Mouse (Mus musculus) 3134 (cell line): ENCODE measurements at regions not wholly inside any gene's neighbourhood (a gene's known extent, or its start where the extent isn't known, plus 50 kb on each side); places are given as distances from the start of the nearest gene placed in this dataset.

ENCODE experiments used
- DNase-seq: peaks from one replicate; pipeline ENCODE4 v3.0.0-alpha.2; 2011; ENCODE audit warnings: low spot score; ENCODE audit not compliant: insufficient read length; ENCODE audit errors: extremely low read depth

DNA sequence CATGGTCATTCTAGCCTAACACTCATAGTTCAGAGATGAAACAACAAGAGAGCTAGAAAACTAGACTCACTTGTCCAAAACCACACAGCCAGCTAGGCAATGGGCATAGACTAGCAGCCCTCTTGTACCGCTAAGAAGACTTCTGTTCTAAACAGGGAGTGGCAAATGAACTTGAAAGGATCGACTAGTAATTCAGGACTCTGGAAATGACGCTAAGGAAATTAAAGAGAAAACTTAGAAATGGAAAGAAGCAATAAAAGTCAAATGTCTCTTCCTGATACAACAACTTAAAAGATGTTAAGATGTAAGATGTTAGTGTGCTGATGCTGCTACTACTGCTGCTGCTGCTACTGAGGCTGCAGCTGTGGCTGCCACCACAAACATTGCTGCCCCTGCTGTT lies 293.7 kb upstream of the 4930412O13Rik start:
- DNase-seq: no peak

GRCm38 (mm10) chr2:9589200-9589599 lies 291.9 kb upstream of the 4930412O13Rik start:
- DNase-seq: no peak

DNA sequence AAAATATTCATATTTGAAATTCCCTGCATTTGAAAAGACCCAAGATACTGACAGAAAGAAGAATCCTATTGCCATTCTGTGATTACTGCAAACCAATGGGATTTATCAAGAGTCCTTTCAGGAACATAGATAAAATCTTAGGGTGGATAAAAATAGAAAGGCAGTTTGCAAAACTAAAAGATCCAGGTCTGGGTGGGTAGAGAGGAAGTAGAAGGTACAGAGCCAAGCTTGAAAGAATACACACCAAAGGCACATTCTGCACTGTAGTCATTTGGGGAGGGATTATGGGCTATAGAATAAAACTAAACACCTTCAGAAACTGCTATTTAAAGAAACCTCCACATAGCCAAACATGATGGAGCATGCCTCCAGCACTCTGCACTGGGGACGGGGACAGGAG lies 288.5 kb upstream of the 4930412O13Rik start:
- DNase-seq: no peak

DNA sequence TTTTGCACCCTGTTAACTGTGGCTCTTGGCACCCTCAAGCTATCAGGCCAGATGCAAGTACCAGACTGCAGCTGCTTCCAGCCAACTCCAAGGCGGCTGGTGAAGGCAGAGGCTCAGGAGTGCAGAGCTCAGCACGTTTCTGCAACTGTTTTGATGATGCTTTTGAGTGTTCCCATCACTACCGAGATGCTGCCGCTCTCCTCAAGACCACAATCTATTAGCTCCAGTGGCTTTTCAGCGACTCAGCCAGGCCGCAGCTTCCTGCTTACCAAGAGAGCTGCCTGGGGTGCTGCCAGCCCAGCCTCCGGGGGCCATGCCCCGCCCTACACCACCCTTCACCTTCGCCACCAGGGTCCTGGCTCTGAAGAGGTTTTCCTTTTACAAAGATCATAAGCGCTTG lies 287.1 kb upstream of the 4930412O13Rik start:
- DNase-seq: peak; percentile 62

DNA sequence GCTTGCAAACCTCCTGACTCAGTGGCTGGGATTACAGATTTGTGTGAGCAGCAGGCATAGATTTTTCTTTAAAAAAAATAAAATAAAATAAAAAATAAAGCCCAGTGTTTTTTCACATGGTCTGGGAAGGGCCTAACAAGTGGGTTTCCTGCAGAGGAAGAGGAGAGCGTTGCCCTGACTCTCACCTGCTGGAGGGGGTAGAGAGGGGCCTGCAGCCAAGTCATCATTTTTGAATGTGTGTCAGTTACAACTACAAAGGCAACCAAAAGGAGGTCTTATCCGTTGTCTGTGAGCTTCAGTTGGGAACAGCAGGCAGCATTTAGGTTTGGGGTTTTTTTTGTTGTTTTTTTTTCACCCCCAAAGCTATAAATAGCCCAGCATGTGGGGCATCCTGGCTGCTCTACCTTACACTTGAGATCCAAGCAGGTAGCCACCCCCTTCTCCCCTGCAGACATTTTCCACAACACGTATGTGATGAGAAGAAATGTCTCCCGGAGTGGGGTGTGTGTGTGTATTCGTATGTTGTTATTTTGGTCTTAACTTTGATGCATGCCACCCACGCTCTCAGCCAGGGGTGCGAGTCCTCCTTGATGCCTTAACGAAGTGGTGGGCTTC lies 285.7 kb upstream of the 4930412O13Rik start:
- no peak for DNase-seq

DNA sequence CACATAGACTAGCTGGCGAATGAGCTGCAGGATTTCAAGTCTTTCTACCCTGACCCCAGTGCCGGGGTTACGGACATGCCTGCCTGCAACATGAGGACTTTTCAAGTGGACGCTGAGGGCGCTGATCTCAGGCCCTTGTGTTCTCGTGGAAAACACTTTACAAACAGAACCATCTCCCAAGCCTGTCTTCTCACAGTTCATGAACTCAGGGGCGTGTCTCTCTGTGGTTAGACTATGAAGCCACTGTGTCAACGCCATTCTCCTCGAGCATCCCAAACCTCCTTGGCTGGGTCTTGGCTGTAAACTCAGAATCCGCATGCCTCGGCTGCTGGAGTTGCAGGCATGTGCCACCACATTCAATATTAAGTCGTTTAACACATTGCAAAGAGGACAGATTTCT lies 284.9 kb upstream of the 4930412O13Rik start:
- DNase-seq: no peak

GRCm38 (mm10) chr2:9604984-9605383 lies 276.1 kb upstream of the 4930412O13Rik start:
- no peak for DNase-seq

DNA sequence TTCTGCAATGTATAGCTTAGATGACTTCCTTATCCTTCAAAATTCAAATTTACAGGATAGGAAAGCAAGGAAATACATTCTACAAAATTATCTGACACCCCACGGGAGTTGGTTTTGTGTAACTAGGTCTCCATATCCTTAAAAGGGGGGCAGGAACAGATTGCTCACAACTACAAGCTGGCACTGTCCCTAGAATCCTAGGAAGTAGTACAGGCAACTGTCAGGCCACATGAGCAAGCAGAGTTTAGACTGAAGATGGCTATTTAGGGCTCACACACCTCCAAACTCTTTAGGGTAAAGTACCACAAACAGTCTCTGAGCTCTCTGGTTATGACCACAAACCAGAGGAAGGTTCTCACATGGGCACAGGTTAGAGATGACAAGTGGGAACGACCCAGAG lies 273.5 kb upstream of the 4930412O13Rik start:
- no peak for DNase-seq

DNA sequence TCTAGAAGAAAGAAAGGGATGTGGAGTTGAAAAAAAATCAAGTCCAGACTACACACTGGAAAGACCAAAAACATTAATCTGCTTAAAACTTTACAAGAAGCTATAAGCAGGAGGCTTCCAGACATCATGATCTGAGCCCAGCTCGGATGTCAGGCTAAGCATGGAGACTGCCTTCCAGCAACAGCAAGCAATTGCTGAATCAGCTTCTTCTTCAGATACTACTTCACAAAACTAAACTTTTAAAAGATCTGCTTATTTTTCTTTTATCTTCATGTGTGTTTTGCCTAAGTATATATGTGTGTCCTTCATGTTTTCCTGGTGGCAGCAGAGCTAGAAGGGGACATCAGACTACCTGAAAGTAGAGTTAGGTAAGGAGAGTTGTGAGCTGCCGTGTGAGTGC lies 266.6 kb upstream of the 4930412O13Rik start:
- DNase-seq: no peak

DNA sequence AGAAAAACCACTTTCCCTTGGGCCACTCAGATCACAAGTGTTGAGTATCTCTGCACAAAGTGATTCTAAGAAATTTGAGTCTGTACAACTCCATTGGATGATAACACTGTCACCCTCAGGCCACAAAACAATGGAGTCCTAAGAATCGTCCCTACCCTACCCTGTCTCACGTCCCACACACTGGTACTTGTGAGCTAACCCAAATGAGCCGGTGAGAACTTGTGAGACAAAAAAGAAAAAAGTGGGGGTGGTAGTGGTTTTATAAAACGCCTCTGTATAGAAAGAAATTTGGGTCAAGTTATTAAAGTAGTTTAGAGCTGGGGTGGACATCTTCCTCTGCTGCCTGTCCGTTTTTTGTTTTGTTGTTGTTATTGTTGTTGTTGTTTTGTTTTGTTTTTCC lies 264.8 kb upstream of the 4930412O13Rik start:
- DNase-seq: no peak

DNA sequence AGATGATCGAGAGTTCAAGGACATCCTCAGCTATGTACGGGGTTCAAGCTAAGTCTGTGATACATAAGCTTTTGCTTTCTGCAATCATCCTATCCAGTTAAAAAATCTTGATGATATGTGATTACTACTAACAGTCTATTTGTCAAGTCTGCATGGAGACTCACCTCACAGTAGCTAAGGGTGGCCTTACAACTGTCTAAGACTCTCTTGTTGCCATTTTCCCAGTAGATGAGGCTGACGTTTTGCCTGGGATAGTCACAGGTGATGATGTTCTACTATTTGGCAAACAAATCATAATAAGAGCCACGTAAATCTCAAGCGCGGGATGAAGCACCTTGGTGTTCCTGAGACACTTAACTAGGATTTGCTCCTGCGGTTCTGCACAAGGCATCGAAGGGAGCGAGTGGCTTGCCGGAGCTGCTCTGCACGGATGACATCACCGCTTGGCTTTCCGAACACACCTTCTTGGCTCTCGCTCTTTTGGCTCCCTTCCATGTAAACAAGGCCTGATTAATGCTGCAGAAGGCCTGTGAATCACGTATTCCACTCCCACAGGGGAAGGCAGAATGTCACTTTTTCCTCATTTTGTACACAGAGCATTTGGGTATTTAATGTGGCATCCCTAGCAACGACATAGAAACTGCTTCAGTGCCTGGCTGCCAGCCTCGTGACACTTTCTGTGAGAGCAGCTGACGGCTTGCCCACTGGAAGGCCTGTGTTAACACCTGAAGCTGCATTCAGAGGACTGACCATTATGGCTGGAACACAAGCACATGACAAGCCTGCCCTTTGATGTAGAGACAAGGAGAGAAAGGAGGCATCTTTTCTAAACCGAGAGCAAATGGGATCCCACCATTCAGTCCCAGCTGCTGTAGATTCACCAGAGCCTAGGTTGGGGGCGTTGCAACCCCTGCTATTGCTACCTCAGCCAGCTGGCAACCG lies 260.5 kb upstream of the 4930412O13Rik start:
- DNase-seq: peak; percentile 55

GRCm38 (mm10) chr2:9623702-9624101 lies 257.4 kb upstream of the 4930412O13Rik start:
- no peak for DNase-seq

GRCm38 (mm10) chr2:9628026-9628425 lies 253.0 kb upstream of the 4930412O13Rik start:
- DNase-seq: no peak

DNA sequence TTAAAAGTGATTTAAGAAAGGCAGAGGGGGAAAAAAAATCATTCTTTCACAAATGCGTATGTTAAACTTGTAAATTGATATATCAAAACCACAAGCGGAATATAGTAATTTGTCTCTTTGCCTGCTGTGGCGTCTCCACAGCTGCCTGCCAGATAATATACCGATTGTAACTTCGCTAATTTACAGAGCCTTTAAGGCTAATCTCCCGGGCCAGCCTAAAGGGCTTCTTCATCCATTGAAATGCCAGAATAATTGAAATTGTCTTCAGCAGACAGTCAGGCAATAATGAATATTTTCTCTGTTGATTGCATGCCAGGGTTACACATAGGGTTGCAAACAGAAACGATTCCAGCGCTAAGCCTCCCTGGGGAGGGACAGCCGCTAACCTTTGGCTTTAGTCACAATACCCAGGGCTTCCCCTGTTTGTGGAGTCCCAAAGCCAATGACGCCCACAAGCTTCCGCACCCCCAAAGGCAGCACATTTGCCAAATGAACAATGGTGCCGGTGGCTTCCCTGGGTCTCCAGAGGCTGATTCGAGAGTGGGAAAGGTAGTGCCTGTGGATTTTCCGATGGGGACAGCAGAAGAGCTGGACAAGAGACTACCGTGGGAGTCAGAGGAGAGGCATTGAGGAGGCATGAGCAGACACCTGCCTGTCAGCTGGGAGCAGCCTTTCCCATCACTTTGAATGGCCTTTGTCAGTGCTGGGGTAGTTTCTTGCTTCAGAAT lies 248.2 kb upstream of the 4930412O13Rik start:
- no peak for DNase-seq

GRCm38 (mm10) chr2:9639262-9639661 lies 241.8 kb upstream of the 4930412O13Rik start:
- no peak for DNase-seq

GRCm38 (mm10) chr2:9641629-9642028 lies 239.4 kb upstream of the 4930412O13Rik start:
- DNase-seq: no peak

DNA sequence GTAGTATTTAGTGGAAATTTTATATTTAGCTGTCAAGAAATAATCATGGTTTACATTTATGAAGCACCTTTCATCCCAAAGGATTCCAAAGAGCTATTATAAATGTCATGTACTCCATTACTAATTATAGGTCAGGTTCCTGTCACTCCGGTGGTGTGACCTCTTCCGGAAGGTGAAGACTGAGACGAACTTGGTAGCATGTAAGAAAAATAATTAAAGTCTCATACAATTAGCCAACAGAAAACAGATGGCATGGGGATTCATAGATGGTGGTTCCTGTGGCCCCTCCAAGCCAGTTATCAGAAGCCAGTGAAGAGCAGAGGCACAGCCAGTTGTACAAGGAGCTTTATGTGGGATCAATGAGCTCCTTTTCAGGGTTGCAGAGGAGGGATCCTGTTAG lies 238.6 kb upstream of the 4930412O13Rik start:
- DNase-seq: no peak

DNA sequence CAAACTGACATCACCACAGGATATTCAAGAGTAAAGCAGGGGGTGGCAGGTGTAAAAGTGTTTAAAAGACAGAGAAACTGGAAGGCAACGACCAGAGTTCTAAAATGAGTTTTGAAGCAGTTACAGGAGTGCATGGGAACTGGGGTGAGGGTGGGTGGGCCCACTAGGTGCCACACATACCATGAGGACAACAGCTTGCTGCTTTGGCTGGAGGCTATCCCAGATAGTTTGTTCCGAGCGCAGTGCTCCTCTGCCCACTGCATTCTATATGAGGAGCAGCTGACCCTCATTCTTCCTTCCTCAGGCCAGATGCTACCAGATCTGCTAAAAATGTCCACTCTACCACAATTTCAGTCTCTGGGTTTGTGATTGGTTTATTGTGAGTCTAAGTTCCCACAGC lies 234.6 kb upstream of the 4930412O13Rik start:
- no peak for DNase-seq

GRCm38 (mm10) chr2:9646963-9647362 lies 234.1 kb upstream of the 4930412O13Rik start:
- no peak for DNase-seq

GRCm38 (mm10) chr2:9650082-9650481 lies 231.0 kb upstream of the 4930412O13Rik start:
- DNase-seq: no peak

GRCm38 (mm10) chr2:9658880-9659279 lies 222.2 kb upstream of the 4930412O13Rik start:
- DNase-seq: no peak
